Mouse (Mus musculus): ENCODE data around the gene Hist2h4. TPM values are rescaled to one million over a fixed set of nuclear protein-coding genes. Genes with fewer than 3 reads are reported as not detected.
A peak's percentile ranks its signal among the peaks of the same experiment; 100 is the strongest.
"Not testable (repeated sequence)": the region's sequence is repeated elsewhere in the genome, so short reads cannot be mapped to it uniquely, and the experiment has no call there.

Gene Hist2h4
- polyA plus RNA-seq, 1 experiment from 2014 or later, result 5.8 TPM

DNA sequence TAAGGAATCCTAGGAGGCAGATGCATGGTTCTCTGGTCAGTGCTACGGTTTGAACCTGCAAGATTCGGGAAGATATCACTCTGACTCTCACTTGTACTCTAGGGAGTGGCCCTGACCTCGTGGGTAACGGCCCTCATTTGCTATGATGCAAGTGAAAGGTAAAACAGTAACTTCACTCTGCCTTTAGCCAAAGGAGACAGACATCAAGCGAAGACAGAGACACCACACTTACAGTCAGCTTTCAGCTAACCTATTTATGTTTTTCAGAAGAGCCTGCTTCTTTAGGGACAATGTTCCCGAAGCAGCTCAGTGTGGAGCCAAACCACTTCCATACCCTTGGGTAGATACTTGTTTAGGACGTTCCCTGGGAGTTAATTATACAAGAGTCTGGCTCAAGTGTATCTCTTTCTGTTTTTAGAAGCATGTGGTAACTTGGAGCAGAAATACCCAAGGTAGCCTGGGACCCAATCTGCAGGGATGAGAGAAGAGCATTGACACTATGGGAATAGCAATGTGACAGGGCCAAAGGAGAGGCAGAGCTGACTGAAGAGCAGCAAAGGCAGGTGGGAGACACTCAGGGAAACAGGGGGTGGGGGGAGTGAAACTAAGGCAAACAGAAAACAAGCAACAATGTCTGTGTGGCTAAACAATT is 19.1 kb downstream of the Hist2h4 start:
- H3K36me3 ChIP-seq (ENCODE audit: control insufficient read depth, insufficient read depth, low read length), result no peaks in the 10 kb centered on the region
- 82% methylated on average over 7 of the region's 7 CpGs for WGBS
- peak overlapping the region; percentile 79; the same call in 1 of the 2 replicates for H3K9ac ChIP-seq (ENCODE audit: low read depth, low read length)
- ATAC-seq (ENCODE audit: low FRiP score) (no peak), DNase-seq (ENCODE audit: low spot score) (no peak)
- peak overlapping the region; percentile 46; the same call in 1 of the 2 replicates for H3K4me3 ChIP-seq (ENCODE audit: low read depth, low read length)
- peaks cover 4% of the 10 kb centered on the region; the same call in 1 of the 2 replicates for H3K4me1 ChIP-seq (replicated peaks; ENCODE audit: control insufficient read depth, insufficient read depth, low read length)
- no peaks in the 10 kb centered on the region for H3K9me3 ChIP-seq (ENCODE audit: control insufficient read depth, low read length)
- 0 out of 2 replicates have a peak overlapping the region, but pooled peaks have one; percentile 96 for H3K27ac ChIP-seq (ENCODE audit: low read depth, low read length)
- H3K4me2 ChIP-seq (replicated peaks; ENCODE audit: low read depth, low read length), result peak overlapping the region; percentile 57; the same call in 1 of the 2 replicates
- no peaks in the 10 kb centered on the region for H3K27me3 ChIP-seq (ENCODE audit: control insufficient read depth, insufficient read depth, low read length)

DNA sequence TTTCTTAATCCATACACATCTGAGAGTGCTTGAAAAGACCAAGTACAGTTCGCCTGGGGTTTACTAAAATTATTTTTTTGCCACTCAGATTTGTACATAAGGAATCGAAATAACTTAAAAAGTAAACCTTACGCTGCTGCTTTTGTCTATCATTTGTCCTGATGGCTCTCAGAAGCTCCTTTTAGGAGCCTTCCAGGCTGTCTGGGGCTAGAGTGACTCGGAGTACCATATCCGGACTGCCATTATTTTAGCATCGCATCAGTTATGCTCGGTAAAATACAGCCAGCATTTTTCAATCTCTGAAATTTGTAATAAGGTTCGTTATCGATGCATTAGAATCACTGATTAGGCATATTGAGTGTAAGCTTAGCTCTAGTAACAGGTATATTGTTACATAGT is 22.3 kb downstream of the Hist2h4 start:
- H3K9me3 ChIP-seq (ENCODE audit: control insufficient read depth, low read length), result no peaks in the 10 kb centered on the region
- no peak for ATAC-seq (ENCODE audit: low FRiP score)
- peak overlapping the region; percentile 42; the same call in 1 of the 2 replicates for H3K9ac ChIP-seq (ENCODE audit: low read depth, low read length)
- no peak overlapping the region for H3K4me3 ChIP-seq (ENCODE audit: low read depth, low read length)
- H3K4me1 ChIP-seq (replicated peaks; ENCODE audit: control insufficient read depth, insufficient read depth, low read length), result peaks cover 6% of the 10 kb centered on the region; the same call in 1 of the 2 replicates
- H3K4me2 ChIP-seq (replicated peaks; ENCODE audit: low read depth, low read length), result peak overlapping the region; percentile 21; the same call in 1 of the 2 replicates
- peak overlapping the region; percentile 77 for H3K27ac ChIP-seq (ENCODE audit: low read depth, low read length)
- 75% methylated on average over 9 of the region's 9 CpGs for WGBS
- H3K36me3 ChIP-seq (ENCODE audit: control insufficient read depth, insufficient read depth, low read length), result no peaks in the 10 kb centered on the region
- no peak for DNase-seq (ENCODE audit: low spot score)
- no peaks in the 10 kb centered on the region for H3K27me3 ChIP-seq (ENCODE audit: control insufficient read depth, insufficient read depth, low read length)

GRCm38 (mm10) chr3:96239949-96240798 is 22.9 kb downstream of the Hist2h4 start, which contains the start of gene Hist2h2aa2:
Hist2h2aa2 (minus strand) TSS chr3:96240276.
- H3K9me3 ChIP-seq (ENCODE audit: control insufficient read depth, low read length); H3K36me3 ChIP-seq (ENCODE audit: control insufficient read depth, insufficient read depth, low read length); H3K4me1 ChIP-seq (replicated peaks; ENCODE audit: control insufficient read depth, insufficient read depth, low read length); H3K27me3 ChIP-seq (ENCODE audit: control insufficient read depth, insufficient read depth, low read length): not testable (repeated sequence)
- DNase-seq (ENCODE audit: low spot score) (peak; percentile 71), ATAC-seq (ENCODE audit: low FRiP score) (peak; percentile 85)
- Histone ChIP-seq H3K27ac (ENCODE audit: low read depth, low read length) (peak within 1 kb of the TSS; percentile 77), H3K4me3 (ENCODE audit: low read depth, low read length) (peak within 1 kb of the TSS; percentile 18; the same call in 1 of the 2 replicates), H3K4me2 (replicated peaks; ENCODE audit: low read depth, low read length) (peak within 1 kb of the TSS; percentile 29; the same call in 1 of the 2 replicates), H3K9ac (ENCODE audit: low read depth, low read length) (peak within 1 kb of the TSS; percentile 42; the same call in 1 of the 2 replicates)
- 4% methylated on average over 27 of the region's 85 CpGs for WGBS

DNA sequence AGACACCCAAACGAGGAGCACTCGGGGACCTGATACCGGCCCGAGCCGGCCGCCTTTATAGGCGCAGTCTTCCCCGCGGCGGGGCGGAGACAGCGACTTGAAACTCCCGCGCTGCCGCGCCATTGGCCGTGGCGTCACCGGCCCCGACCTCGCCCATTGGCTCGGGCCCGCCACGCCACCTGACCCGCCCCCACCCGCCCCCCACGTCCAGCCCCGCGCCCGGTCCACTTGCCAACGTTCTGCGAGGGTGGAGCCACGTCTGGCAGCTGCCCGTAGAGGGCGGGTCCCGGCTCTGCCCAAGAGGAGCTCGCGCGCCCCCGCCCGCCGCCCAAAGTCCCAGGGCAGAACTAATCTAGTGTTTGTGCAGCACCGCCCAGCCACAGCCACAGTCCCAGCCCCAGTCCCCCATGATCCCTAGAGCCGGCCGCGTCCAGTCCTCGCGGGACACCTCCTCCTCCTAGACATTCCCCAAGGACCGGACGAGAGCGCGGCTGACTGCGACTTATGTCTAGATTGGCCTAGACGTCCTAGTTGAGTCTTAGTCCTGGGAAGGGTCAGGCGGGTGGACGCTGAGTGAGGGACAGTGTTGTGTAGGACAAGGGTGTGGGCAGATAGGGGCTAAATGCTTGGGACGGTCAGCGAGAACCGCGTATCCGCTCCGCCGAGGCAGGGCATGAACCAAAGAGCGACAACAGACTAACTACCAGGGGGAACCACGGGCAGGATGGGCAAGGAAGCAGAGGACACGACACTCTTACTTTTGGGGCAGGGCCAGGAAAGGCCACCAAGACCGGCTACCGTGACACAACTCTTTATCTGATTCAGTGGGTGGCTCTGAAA is 23.9 kb downstream of the Hist2h4 start, which contains the start of gene Hist2h3c2:
TSS of gene Hist2h3c2 (minus strand) at position 174 of the 840 bp plus-strand sequence.
- H3K4me1 ChIP-seq (replicated peaks; ENCODE audit: control insufficient read depth, insufficient read depth, low read length); H3K27me3 ChIP-seq (ENCODE audit: control insufficient read depth, insufficient read depth, low read length); H3K36me3 ChIP-seq (ENCODE audit: control insufficient read depth, insufficient read depth, low read length); H3K9me3 ChIP-seq (ENCODE audit: control insufficient read depth, low read length); DNase-seq (ENCODE audit: low spot score): not testable (repeated sequence)
- Histone ChIP-seq H3K4me3 (ENCODE audit: low read depth, low read length) (peak within 1 kb of the TSS; percentile 37), H3K27ac (ENCODE audit: low read depth, low read length) (peak within 1 kb of the TSS; percentile 74), H3K9ac (ENCODE audit: low read depth, low read length) (peak within 1 kb of the TSS; percentile 72), H3K4me2 (replicated peaks; ENCODE audit: low read depth, low read length) (peak within 1 kb of the TSS; percentile 49)
- ATAC-seq (ENCODE audit: low FRiP score), result peak; percentile 93
- 1% methylated on average over 18 of the region's 68 CpGs for WGBS

- Histone ChIP-seq H3K36me3 (ENCODE audit: control insufficient read depth, insufficient read depth, low read length) (no peaks in the 10 kb centered on the region), H3K27ac (ENCODE audit: low read depth, low read length) (peak overlapping the region; percentile 74), H3K4me3 (ENCODE audit: low read depth, low read length) (peak overlapping the region; percentile 37), H3K9me3 (ENCODE audit: control insufficient read depth, low read length) (no peaks in the 10 kb centered on the region), H3K27me3 (ENCODE audit: control insufficient read depth, insufficient read depth, low read length) (no peaks in the 10 kb centered on the region), H3K4me2 (replicated peaks; ENCODE audit: low read depth, low read length) (peak overlapping the region; percentile 49), H3K4me1 (replicated peaks; ENCODE audit: control insufficient read depth, insufficient read depth, low read length) (peaks cover 3% of the 10 kb centered on the region; the same call in 1 of the 2 replicates), H3K9ac (ENCODE audit: low read depth, low read length) (peak overlapping the region; percentile 72)
- WGBS, result 0% methylated on average over 12 of the region's 12 CpGs
- ATAC-seq (ENCODE audit: low FRiP score), result no peak
- DNase-seq (ENCODE audit: low spot score), result no peak
Observed at GRCm38 (mm10) chr3:96237904-96238511, 25.1 kb downstream of the Hist2h4 start.

- Histone ChIP-seq H3K4me1 (replicated peaks; ENCODE audit: control insufficient read depth, insufficient read depth, low read length) (peaks cover 3% of the 10 kb centered on the region; the same call in 1 of the 2 replicates), H3K9ac (ENCODE audit: low read depth, low read length) (peak overlapping the region; percentile 72), H3K4me3 (ENCODE audit: low read depth, low read length) (peak overlapping the region; percentile 37), H3K9me3 (ENCODE audit: control insufficient read depth, low read length) (no peaks in the 10 kb centered on the region), H3K27ac (ENCODE audit: low read depth, low read length) (0 out of 2 replicates have a peak overlapping the region, but pooled peaks have one; percentile 30), H3K36me3 (ENCODE audit: control insufficient read depth, insufficient read depth, low read length) (no peaks in the 10 kb centered on the region), H3K27me3 (ENCODE audit: control insufficient read depth, insufficient read depth, low read length) (no peaks in the 10 kb centered on the region), H3K4me2 (replicated peaks; ENCODE audit: low read depth, low read length) (peak overlapping the region; percentile 49)
- ATAC-seq (ENCODE audit: low FRiP score) (no peak), DNase-seq (ENCODE audit: low spot score) (peak; percentile 55)
- WGBS, result 33% methylated on average over 7 of the region's 7 CpGs
Observed at GRCm38 (mm10) chr3:96237335-96237903, 25.7 kb downstream of the Hist2h4 start.

DNA sequence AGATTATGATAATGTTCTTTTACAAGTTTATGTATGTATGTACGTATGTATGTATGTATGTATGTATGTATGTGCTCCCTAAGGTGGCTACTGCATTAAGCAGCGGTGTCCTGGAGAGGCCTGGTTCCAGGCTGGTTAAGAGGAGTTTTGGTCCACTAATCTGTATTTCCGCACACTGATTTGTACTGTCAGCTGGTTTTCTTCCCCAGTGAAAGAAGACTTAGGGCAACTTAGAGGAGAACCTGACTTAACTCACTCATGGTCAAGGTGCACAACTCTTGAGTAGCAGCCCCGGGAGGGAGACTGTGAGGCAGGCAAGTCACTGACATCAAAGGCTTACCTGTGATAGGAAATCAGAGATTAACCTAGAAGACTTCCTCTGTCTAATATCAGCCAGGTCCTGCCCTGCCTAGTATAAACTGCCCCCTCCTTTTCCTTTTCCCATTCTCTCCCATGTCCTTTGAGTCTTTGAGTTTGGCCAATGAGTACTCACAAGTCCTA is 26.2 kb downstream of the Hist2h4 start:
- Histone ChIP-seq H3K4me1 (replicated peaks; ENCODE audit: control insufficient read depth, insufficient read depth, low read length) (peaks cover 3% of the 10 kb centered on the region; the same call in 1 of the 2 replicates), H3K27ac (ENCODE audit: low read depth, low read length) (0 out of 2 replicates have a peak overlapping the region, but pooled peaks have one; percentile 30), H3K9me3 (ENCODE audit: control insufficient read depth, low read length) (no peaks in the 10 kb centered on the region), H3K9ac (ENCODE audit: low read depth, low read length) (peak overlapping the region; percentile 72; the same call in 1 of the 2 replicates), H3K36me3 (ENCODE audit: control insufficient read depth, insufficient read depth, low read length) (no peaks in the 10 kb centered on the region), H3K27me3 (ENCODE audit: control insufficient read depth, insufficient read depth, low read length) (no peaks in the 10 kb centered on the region), H3K4me3 (ENCODE audit: low read depth, low read length) (peak overlapping the region; percentile 16), H3K4me2 (replicated peaks; ENCODE audit: low read depth, low read length) (peak overlapping the region; percentile 49)
- ATAC-seq (ENCODE audit: low FRiP score), result no peak
- 94% methylated on average over 4 of the region's 4 CpGs for WGBS
- peak; percentile 23 for DNase-seq (ENCODE audit: low spot score)
